Mouse (Mus musculus): ENCODE measurements around the gene Pstk.
"Not testable (repeated sequence)": the region's sequence is repeated elsewhere in the genome, so short reads cannot be mapped to it uniquely, and the experiment has no call there.

The Pstk gene

GRCm38 (mm10) chr7:131411941-131412270 is 41.0 kb downstream of the Pstk start:
- no peak for DNase-seq (ENCODE audit: low spot score in 2 of 2)

- DNase-seq (ENCODE audit: low spot score in 2 of 2), result not testable (repeated sequence)
These were observed 45.8 kb downstream of the Pstk start for GRCm38 (mm10) chr7:131416742-131417141.

GRCm38 (mm10) chr7:131417605-131418004 is 46.7 kb downstream of the Pstk start:
- DNase-seq (ENCODE audit: low spot score in 2 of 2), result no peak

- DNase-seq (ENCODE audit: low spot score in 2 of 2), result no peak
These were observed 54.0 kb downstream of the Pstk start for GRCm38 (mm10) chr7:131424912-131425311.

GRCm38 (mm10) chr7:131427331-131427730 is 56.4 kb downstream of the Pstk start:
- no peak for DNase-seq (ENCODE audit: low spot score in 2 of 2)

GRCm38 (mm10) chr7:131432244-131432643 is 61.3 kb downstream of the Pstk start:
- DNase-seq (ENCODE audit: low spot score in 2 of 2), result no peak

GRCm38 (mm10) chr7:131434276-131434675 is 63.3 kb downstream of the Pstk start:
- no peak for DNase-seq (ENCODE audit: low spot score in 2 of 2)

- DNase-seq (ENCODE audit: low spot score in 2 of 2), result no peak
These were observed 66.1 kb downstream of the Pstk start for GRCm38 (mm10) chr7:131437051-131437450.
